Mouse (Mus musculus): ENCODE measurements around the gene Rnf167.

DNA sequence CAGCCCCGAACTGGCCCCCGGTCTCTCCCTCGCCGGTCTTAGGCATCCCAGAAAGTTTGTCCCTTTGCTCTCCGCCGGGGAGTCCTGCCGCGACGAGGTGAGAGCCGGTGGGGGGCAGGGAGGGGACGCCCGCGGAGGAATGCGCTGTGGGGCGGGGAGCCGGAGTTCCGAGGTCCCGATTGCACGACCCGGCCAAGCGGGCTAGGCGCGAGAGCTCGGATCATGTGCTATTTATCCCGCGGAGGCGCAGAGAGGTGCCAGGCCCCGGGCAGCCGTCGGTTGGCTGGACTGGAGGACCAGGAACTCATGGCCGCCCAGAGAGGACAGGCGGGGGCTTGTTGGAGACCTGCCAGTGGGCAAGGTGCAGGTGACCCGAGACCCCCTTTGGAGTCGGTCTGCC is 53.6 kb downstream of the Rnf167 start:
- TF ChIP-seq POLR2A (IDR thresholded peaks at IDR 0.05; ENCODE audit: borderline replicate concordance, low read depth, low read length) (no peak), CTCF (IDR thresholded peaks at IDR 0.05; ENCODE audit: low read depth, low read length) (no peak)
